ENCODE assay signal across 31 mouse cellular contexts in the genomic region with DNA sequence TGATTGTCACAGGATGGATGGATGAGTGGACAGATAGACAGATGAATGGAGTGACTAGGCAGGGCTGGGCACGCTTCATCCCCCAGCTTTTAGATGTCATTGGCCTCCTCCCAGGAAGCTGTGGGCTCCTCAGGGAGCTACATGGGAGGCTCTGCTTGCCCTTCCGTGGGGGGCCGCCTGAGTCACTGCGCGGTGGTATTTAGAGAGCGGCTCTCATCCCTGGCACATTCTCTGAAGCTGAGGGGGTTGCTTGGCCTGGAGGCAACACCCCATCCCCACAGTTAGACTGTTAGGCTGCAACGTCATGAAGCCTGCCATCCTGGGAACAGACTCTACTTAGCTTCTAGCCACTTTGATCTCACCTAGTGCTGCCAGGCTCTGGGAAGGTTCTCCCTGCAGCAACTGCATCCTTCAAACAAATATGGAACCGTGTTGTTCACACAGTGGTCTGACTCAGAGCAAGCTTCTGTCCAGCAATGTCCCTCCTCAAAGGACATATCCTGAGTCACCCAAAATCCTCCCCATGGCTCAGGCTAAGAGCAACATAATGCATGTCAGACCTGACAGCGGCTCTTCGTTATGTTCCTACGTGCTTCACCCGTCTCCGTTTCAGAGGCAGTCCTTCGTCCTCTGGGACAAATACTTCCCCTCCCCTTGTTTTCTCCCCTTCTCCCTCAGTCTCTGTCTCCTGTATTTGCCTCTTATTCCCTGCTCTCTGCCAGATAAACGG. TPM values are rescaled to one million over a fixed set of nuclear protein-coding genes. Genes with fewer than 3 reads are reported as not detected.
DNase-seq lines count a peak whose midpoint lies in the region; ATAC-seq and TF ChIP-seq lines count a peak whose summit lies in the region.
"Had no signal": no experiment of that assay in that cellular context is flagged by ENCODE, and none has a peak within 500 bp of the region (broad histone marks: within the 10 kb centered on the region; RNA-seq: fewer than 3 reads in every experiment).

No protein-coding gene starts in this region.

- WGBS in lung, adult 2 months = 78% methylated on average over 15 of the region's 15 CpGs

- no peaks in the 10 kb centered on the region for H3K36me3 ChIP-seq in megakaryocyte, embryonic 14.5 days (replicated peaks; ENCODE audit: low read length)
- H3K36me3 ChIP-seq: embryonic facial prominence, embryonic 15.5 days; heart, embryonic 12.5 days; hindbrain, embryonic 10.5 days; limb, embryonic 15.5 days; lung, embryonic 15.5 days had no signal

- peaks cover 86% of the 10 kb centered on the region for H3K27me3 ChIP-seq in megakaryocyte, embryonic 14.5 days (replicated peaks)
- H3K27me3 ChIP-seq: embryonic facial prominence, embryonic 15.5 days; limb, embryonic 15.5 days; lung, embryonic 15.5 days had no signal

- H3K4me1 ChIP-seq in megakaryocyte, embryonic 14.5 days = peaks cover 36% of the 10 kb centered on the region
- no peaks in the 10 kb centered on the region for H3K4me1 ChIP-seq in lung, adult 2 months (ENCODE audit: control insufficient read depth, insufficient read depth, low read length)
- H3K4me1 ChIP-seq: heart, embryonic 12.5 days had no signal

- peak overlapping the region; percentile 24 for H3K4me3 ChIP-seq in megakaryocyte, embryonic 14.5 days (replicated peaks)
- no peak overlapping the region for H3K4me3 ChIP-seq in lung, adult 2 months (replicated peaks; ENCODE audit: extremely low read depth, low read depth, low read length)
- H3K4me3 ChIP-seq: embryonic facial prominence, embryonic 15.5 days; heart, embryonic 12.5 days; hindbrain, embryonic 10.5 days; limb, embryonic 15.5 days; lung, embryonic 15.5 days had no signal

- TF ChIP-seq CTCF in lung, adult 2 months (IDR thresholded peaks at IDR 0.05; ENCODE audit: insufficient read depth, low read length) = no peak

- no peaks in the 10 kb centered on the region for H3K9me3 ChIP-seq in megakaryocyte, embryonic 14.5 days
- H3K9me3 ChIP-seq: embryonic facial prominence, embryonic 15.5 days; heart, embryonic 12.5 days; hindbrain, embryonic 10.5 days; limb, embryonic 15.5 days; lung, embryonic 15.5 days had no signal

- peak; percentile 75 for DNase-seq in NIH3T3 (ENCODE audit: low read depth)
- DNase-seq in adrenal gland, postnatal 25 days = peak; percentile 32
- DNase-seq in lung, adult 2 months = no peak
- no peak for DNase-seq in spleen, postnatal 4 days (ENCODE audit: low spot score in 2 of 2)
- DNase-seq: gastrocnemius, postnatal 10 days; heart, adult 18-20 months; heart, postnatal 10 days; kidney, adult 9 months; kidney, postnatal 14 days; left cerebral cortex, postnatal 4 days; lung, postnatal 36 days; thymus, adult 18-20 months; thymus, postnatal 36 days had no signal

- no peak for ATAC-seq in megakaryocyte, adult 5-6 weeks (ENCODE audit: poor library complexity, severe bottlenecking)
- no peak for ATAC-seq in granulocyte monocyte progenitor cell, adult 5-6 weeks (replicated peaks; ENCODE audit: poor library complexity, severe bottlenecking)
- ATAC-seq: forebrain, embryonic 14.5 days; intestine, embryonic 16.5 days had no signal

- no peak for TF ChIP-seq POLR2A in lung, adult 2 months (IDR thresholded peaks at IDR 0.05; ENCODE audit: borderline replicate concordance, extremely low read depth, low read depth, low read length)

RNA-seq across cellular contexts. Expression of a gene that starts 16.0 kb away (rescaled TPM):
- polyA plus RNA-seq in megakaryocyte, embryonic 14.5 days (2012; ENCODE audit: insufficient read depth, low replicate concordance) = 0.16 TPM in 1 of 2 replicates, not detected in the other
- total RNA-seq in megakaryocyte, adult 5-6 weeks (2015) = not detected in 2 replicates
- not detected in 2 replicates for total RNA-seq in megakaryocyte, adult 5-6 weeks (2017)
- 26.8 and 30.4 TPM in 2 replicates for total RNA-seq in adrenal gland, postnatal 25 days (2021)
- 11.4 and 17.5 TPM in 2 replicates for polyA plus RNA-seq in lung, adult 2 months (2012; rRNA removed)
- total RNA-seq in granulocyte monocyte progenitor cell, adult 5-6 weeks (2014; fragmentation: Nextera tagmentation) = 0.28 TPM in 1 of 2 replicates, not detected in the other
- total RNA-seq in granulocyte monocyte progenitor cell, adult 5-6 weeks (2017) = not detected in 2 replicates

RNA-seq across cellular contexts. Expression of a gene that starts 22.0 kb away (rescaled TPM):
- polyA plus RNA-seq in megakaryocyte, embryonic 14.5 days (2012; ENCODE audit: insufficient read depth, low replicate concordance) = not detected in 2 replicates
- total RNA-seq in megakaryocyte, adult 5-6 weeks (2015) = not detected in 2 replicates
- not detected in 2 replicates for total RNA-seq in megakaryocyte, adult 5-6 weeks (2017)
- 62.2 and 66.7 TPM in 2 replicates for total RNA-seq in adrenal gland, postnatal 25 days (2021)
- polyA plus RNA-seq in lung, adult 2 months (2012; rRNA removed) = 0.82 and 2.3 TPM in 2 replicates
- total RNA-seq in granulocyte monocyte progenitor cell, adult 5-6 weeks (2014; fragmentation: Nextera tagmentation) = not detected in 2 replicates
- not detected in 2 replicates for total RNA-seq in granulocyte monocyte progenitor cell, adult 5-6 weeks (2017)

RNA-seq across cellular contexts. Expression of a gene that starts 43.1 kb away (rescaled TPM):
- 0.26 TPM in 1 of 2 replicates, not detected in the other for polyA plus RNA-seq in megakaryocyte, embryonic 14.5 days (2012; ENCODE audit: insufficient read depth, low replicate concordance)
- not detected in 2 replicates for total RNA-seq in megakaryocyte, adult 5-6 weeks (2015)
- not detected in 2 replicates for total RNA-seq in megakaryocyte, adult 5-6 weeks (2017)
- total RNA-seq in adrenal gland, postnatal 25 days (2021) = 22.0 and 34.8 TPM in 2 replicates
- polyA plus RNA-seq in lung, adult 2 months (2012; rRNA removed) = 0.23 and 0.82 TPM in 2 replicates
- not detected in 2 replicates for total RNA-seq in granulocyte monocyte progenitor cell, adult 5-6 weeks (2014; fragmentation: Nextera tagmentation)
- not detected in 2 replicates for total RNA-seq in granulocyte monocyte progenitor cell, adult 5-6 weeks (2017)
- total RNA-seq: gastrocnemius, postnatal 10 days; hindbrain, postnatal 0 days; layer of hippocampus, adult 18-20 months; layer of hippocampus, postnatal 14 days; left cerebral cortex, adult 8-10 months; left cerebral cortex, postnatal 4 days; midbrain, postnatal 0 days had no signal
- polyA plus RNA-seq: cerebellum, adult 2 months; embryonic facial prominence, embryonic 15.5 days; forebrain, embryonic 14.5 days; heart, embryonic 12.5 days; limb, embryonic 15.5 days; lung, embryonic 15.5 days; midbrain, embryonic 11.5 days; midbrain, postnatal 0 days; neural tube, embryonic 11.5 days had no signal

RNA-seq across cellular contexts. Expression of a gene that starts 55.0 kb away (rescaled TPM):
- 1.0 and 1.2 TPM in 2 replicates for polyA plus RNA-seq in megakaryocyte, embryonic 14.5 days (2012; ENCODE audit: insufficient read depth, low replicate concordance)
- total RNA-seq in megakaryocyte, adult 5-6 weeks (2015) = 0.22 and 0.64 TPM in 2 replicates
- total RNA-seq in megakaryocyte, adult 5-6 weeks (2017) = 0.62 and 0.69 TPM in 2 replicates
- total RNA-seq in adrenal gland, postnatal 25 days (2021) = 488 and 620 TPM in 2 replicates
- 52.7 and 62.6 TPM in 2 replicates for polyA plus RNA-seq in lung, adult 2 months (2012; rRNA removed)
- 0.95 and 4.0 TPM in 2 replicates for total RNA-seq in granulocyte monocyte progenitor cell, adult 5-6 weeks (2014; fragmentation: Nextera tagmentation)
- total RNA-seq in granulocyte monocyte progenitor cell, adult 5-6 weeks (2017) = 0.82 and 6.1 TPM in 2 replicates

RNA-seq across cellular contexts. Expression of a gene that starts 57.2 kb away (rescaled TPM):
- 9.4 and 14.6 TPM in 2 replicates for polyA plus RNA-seq in megakaryocyte, embryonic 14.5 days (2012; ENCODE audit: insufficient read depth, low replicate concordance)
- 60.4 and 63.0 TPM in 2 replicates for total RNA-seq in megakaryocyte, adult 5-6 weeks (2015)
- 54.7 and 72.5 TPM in 2 replicates for total RNA-seq in megakaryocyte, adult 5-6 weeks (2017)
- 116 and 131 TPM in 2 replicates for total RNA-seq in adrenal gland, postnatal 25 days (2021)
- polyA plus RNA-seq in lung, adult 2 months (2012; rRNA removed) = 71.0 and 80.8 TPM in 2 replicates
- total RNA-seq in granulocyte monocyte progenitor cell, adult 5-6 weeks (2014; fragmentation: Nextera tagmentation) = 62.9 and 96.0 TPM in 2 replicates
- total RNA-seq in granulocyte monocyte progenitor cell, adult 5-6 weeks (2017) = 46.5 and 61.7 TPM in 2 replicates

Comparison
In these comparisons a context has a peak if more than half of its experiments do, and no peak if none do; other contexts are left out.
1. DNase-seq: peak in NIH3T3 (single experiment) and adrenal gland, postnatal 25 days (single experiment); none in lung, adult 2 months (single experiment) and spleen, postnatal 4 days (0 of 2).
2. RNA of a gene that starts 16.0 kb away (total RNA-seq): 26.8 to 30.4 TPM in adrenal gland, postnatal 25 days; 0.28 TPM in granulocyte monocyte progenitor cell, adult 5-6 weeks and not detected in megakaryocyte, adult 5-6 weeks; every median in the first group is over 10 times any median in the second.
3. RNA of a gene that starts 22.0 kb away (total RNA-seq): 62.2 to 66.7 TPM in adrenal gland, postnatal 25 days; not detected in megakaryocyte, adult 5-6 weeks and not detected in granulocyte monocyte progenitor cell, adult 5-6 weeks; every median in the first group is over 10 times any median in the second.
4. RNA of a gene that starts 43.1 kb away (total RNA-seq): 22.0 to 34.8 TPM in adrenal gland, postnatal 25 days; not detected in megakaryocyte, adult 5-6 weeks and not detected in granulocyte monocyte progenitor cell, adult 5-6 weeks; every median in the first group is over 10 times any median in the second.